Mouse (Mus musculus): ENCODE results near the gene Pkd1l2. TPM values are rescaled to one million over a fixed set of nuclear protein-coding genes. Genes with fewer than 3 reads are reported as not detected.

The Pkd1l2 gene
- polyA plus RNA-seq, 1 experiment from 2014 or later: 0.04 TPM

- 68% methylated on average over 5 of the region's 5 CpGs for WGBS
- H3K9ac ChIP-seq (replicated peaks; ENCODE audit: low read length): no peak overlapping the region
- no peak overlapping the region for H3K27ac ChIP-seq (ENCODE audit: low read length)
- H3K36me3 ChIP-seq (ENCODE audit: insufficient read depth, low read length): no peaks in the 10 kb centered on the region
- H3K4me3 ChIP-seq (ENCODE audit: low read length): no peak overlapping the region
- no peaks in the 10 kb centered on the region for H3K27me3 ChIP-seq (ENCODE audit: insufficient read depth, low read length)
- peaks cover 9% of the 10 kb centered on the region; the same call in 1 of the 2 replicates for H3K4me1 ChIP-seq (ENCODE audit: insufficient read depth, low read length)
- no peak overlapping the region for H3K4me2 ChIP-seq (replicated peaks; ENCODE audit: low read depth, low read length)
- H3K9me3 ChIP-seq (ENCODE audit: low read length): no peaks in the 10 kb centered on the region
- ATAC-seq (ENCODE audit: low FRiP score, low TSS enrichment): no peak
These were observed 11.8 kb upstream of the Pkd1l2 start for GRCm38 (mm10) chr8:117094053-117094452.

DNA sequence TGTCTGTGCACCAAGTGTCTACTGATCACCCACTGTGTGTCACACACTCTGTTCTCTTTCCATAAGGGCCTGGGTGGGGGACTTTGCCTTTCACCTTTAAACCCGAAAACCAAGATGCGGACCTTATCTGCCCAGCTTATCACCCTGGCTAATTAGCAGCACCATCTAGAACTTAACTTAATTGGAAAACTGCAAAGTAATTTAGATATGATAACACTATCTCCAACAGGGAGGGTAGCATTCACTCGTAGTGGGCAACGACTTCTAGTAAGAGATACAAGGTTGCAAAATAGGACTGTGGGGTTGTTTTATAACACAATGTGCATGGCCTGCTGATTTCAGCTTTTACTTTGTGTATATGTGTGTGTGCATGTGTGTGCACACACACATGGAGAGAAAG, 7.6 kb upstream of the Pkd1l2 start:
- Histone ChIP-seq H3K9ac (replicated peaks; ENCODE audit: low read length) (no peak overlapping the region), H3K27me3 (ENCODE audit: insufficient read depth, low read length) (no peaks in the 10 kb centered on the region), H3K4me1 (ENCODE audit: insufficient read depth, low read length) (no peaks in the 10 kb centered on the region), H3K4me3 (ENCODE audit: low read length) (no peak overlapping the region), H3K36me3 (ENCODE audit: insufficient read depth, low read length) (no peaks in the 10 kb centered on the region), H3K9me3 (ENCODE audit: low read length) (no peaks in the 10 kb centered on the region), H3K27ac (ENCODE audit: low read length) (no peak overlapping the region), H3K4me2 (replicated peaks; ENCODE audit: low read depth, low read length) (no peak overlapping the region)
- WGBS: 87% methylated on average over 4 of the region's 4 CpGs
- ATAC-seq (ENCODE audit: low FRiP score, low TSS enrichment): no peak

DNA sequence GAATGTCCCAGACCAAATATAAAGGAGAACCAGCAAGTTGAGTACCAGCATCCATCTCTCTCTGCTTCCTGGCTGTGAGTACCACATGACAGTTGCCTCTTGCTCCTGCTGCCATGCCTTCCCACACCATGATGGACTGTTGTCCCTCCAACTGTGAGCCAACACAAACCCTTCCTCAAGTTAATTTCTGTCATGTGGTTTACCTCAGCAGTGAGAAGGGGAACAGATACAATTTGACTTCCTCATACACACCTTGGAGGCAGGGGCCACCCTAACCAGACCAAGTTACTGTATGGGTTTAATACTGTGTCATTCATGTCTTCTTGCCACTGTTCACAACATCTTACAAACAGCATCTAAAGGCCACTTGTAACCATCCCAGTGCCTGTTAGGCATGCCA, 4.8 kb upstream of the Pkd1l2 start:
- H3K27ac ChIP-seq (ENCODE audit: low read length): no peak overlapping the region
- no peak overlapping the region for H3K4me2 ChIP-seq (replicated peaks; ENCODE audit: low read depth, low read length)
- no peaks in the 10 kb centered on the region for H3K4me1 ChIP-seq (ENCODE audit: insufficient read depth, low read length)
- H3K9me3 ChIP-seq (ENCODE audit: low read length): no peaks in the 10 kb centered on the region
- H3K27me3 ChIP-seq (ENCODE audit: insufficient read depth, low read length): no peaks in the 10 kb centered on the region
- no peak for ATAC-seq (ENCODE audit: low FRiP score, low TSS enrichment)
- H3K4me3 ChIP-seq (ENCODE audit: low read length): no peak overlapping the region
- no peaks in the 10 kb centered on the region for H3K36me3 ChIP-seq (ENCODE audit: insufficient read depth, low read length)
- no peak overlapping the region for H3K9ac ChIP-seq (replicated peaks; ENCODE audit: low read length)

- Histone ChIP-seq H3K9me3 (ENCODE audit: low read length) (no peaks in the 10 kb centered on the region), H3K27ac (ENCODE audit: low read length) (no peak overlapping the region), H3K4me2 (replicated peaks; ENCODE audit: low read depth, low read length) (no peak overlapping the region), H3K9ac (replicated peaks; ENCODE audit: low read length) (no peak overlapping the region), H3K4me3 (ENCODE audit: low read length) (no peak overlapping the region), H3K36me3 (ENCODE audit: insufficient read depth, low read length) (no peaks in the 10 kb centered on the region), H3K4me1 (ENCODE audit: insufficient read depth, low read length) (no peaks in the 10 kb centered on the region), H3K27me3 (ENCODE audit: insufficient read depth, low read length) (no peaks in the 10 kb centered on the region)
- WGBS: 51% methylated on average over 8 of the region's 8 CpGs
- no peak for ATAC-seq (ENCODE audit: low FRiP score, low TSS enrichment)
These were observed 3.3 kb upstream of the Pkd1l2 start for GRCm38 (mm10) chr8:117085521-117085920.

- no peak for ATAC-seq (ENCODE audit: low FRiP score, low TSS enrichment)
These were observed 804 bp upstream of the Pkd1l2 start for GRCm38 (mm10) chr8:117082947-117083559.

GRCm38 (mm10) chr8:117079652-117080051, 2.6 kb downstream of the Pkd1l2 start:
- Histone ChIP-seq H3K4me3 (ENCODE audit: low read length) (no peak overlapping the region), H3K4me1 (ENCODE audit: insufficient read depth, low read length) (no peaks in the 10 kb centered on the region), H3K27ac (ENCODE audit: low read length) (no peak overlapping the region), H3K9me3 (ENCODE audit: low read length) (no peaks in the 10 kb centered on the region), H3K27me3 (ENCODE audit: insufficient read depth, low read length) (no peaks in the 10 kb centered on the region), H3K36me3 (ENCODE audit: insufficient read depth, low read length) (no peaks in the 10 kb centered on the region), H3K4me2 (replicated peaks; ENCODE audit: low read depth, low read length) (no peak overlapping the region), H3K9ac (replicated peaks; ENCODE audit: low read length) (no peak overlapping the region)
- no peak for ATAC-seq (ENCODE audit: low FRiP score, low TSS enrichment)
- 80% methylated on average over 14 of the region's 14 CpGs for WGBS

More at GRCm38 (mm10) chr8:117082947-117083559, 804 bp upstream of the Pkd1l2 start:
- no peaks in the 10 kb centered on the region for H3K27me3 ChIP-seq (ENCODE audit: insufficient read depth, low read length)
- no peak overlapping the region for H3K9ac ChIP-seq (replicated peaks; ENCODE audit: low read length)
- H3K4me3 ChIP-seq (ENCODE audit: low read length): no peak overlapping the region
- no peaks in the 10 kb centered on the region for H3K9me3 ChIP-seq (ENCODE audit: low read length)
- 58% methylated on average over 9 of the region's 9 CpGs for WGBS
- no peaks in the 10 kb centered on the region for H3K36me3 ChIP-seq (ENCODE audit: insufficient read depth, low read length)
- H3K4me2 ChIP-seq (replicated peaks; ENCODE audit: low read depth, low read length): no peak overlapping the region
- no peak overlapping the region for H3K27ac ChIP-seq (ENCODE audit: low read length)
- H3K4me1 ChIP-seq (ENCODE audit: insufficient read depth, low read length): no peaks in the 10 kb centered on the region

GRCm38 (mm10) chr8:117078367-117078926, 3.8 kb downstream of the Pkd1l2 start:
- no peaks in the 10 kb centered on the region for H3K9me3 ChIP-seq (ENCODE audit: low read length)
- no peaks in the 10 kb centered on the region for H3K4me1 ChIP-seq (ENCODE audit: insufficient read depth, low read length)
- H3K27ac ChIP-seq (ENCODE audit: low read length): no peak overlapping the region
- no peak overlapping the region for H3K4me3 ChIP-seq (ENCODE audit: low read length)
- no peaks in the 10 kb centered on the region for H3K27me3 ChIP-seq (ENCODE audit: insufficient read depth, low read length)
- ATAC-seq (ENCODE audit: low FRiP score, low TSS enrichment): no peak
- no peaks in the 10 kb centered on the region for H3K36me3 ChIP-seq (ENCODE audit: insufficient read depth, low read length)
- no peak overlapping the region for H3K9ac ChIP-seq (replicated peaks; ENCODE audit: low read length)
- 84% methylated on average over 7 of the region's 7 CpGs for WGBS
- no peak overlapping the region for H3K4me2 ChIP-seq (replicated peaks; ENCODE audit: low read depth, low read length)

GRCm38 (mm10) chr8:117074350-117075182, 7.7 kb downstream of the Pkd1l2 start:
- H3K36me3 ChIP-seq (ENCODE audit: insufficient read depth, low read length): no peaks in the 10 kb centered on the region
- no peaks in the 10 kb centered on the region for H3K9me3 ChIP-seq (ENCODE audit: low read length)
- ATAC-seq (ENCODE audit: low FRiP score, low TSS enrichment): no peak
- H3K4me2 ChIP-seq (replicated peaks; ENCODE audit: low read depth, low read length): no peak overlapping the region
- H3K4me3 ChIP-seq (ENCODE audit: low read length): no peak overlapping the region
- H3K27ac ChIP-seq (ENCODE audit: low read length): no peak overlapping the region
- no peaks in the 10 kb centered on the region for H3K4me1 ChIP-seq (ENCODE audit: insufficient read depth, low read length)
- H3K9ac ChIP-seq (replicated peaks; ENCODE audit: low read length): no peak overlapping the region
- WGBS: 53% methylated on average over 10 of the region's 10 CpGs
- no peaks in the 10 kb centered on the region for H3K27me3 ChIP-seq (ENCODE audit: insufficient read depth, low read length)

GRCm38 (mm10) chr8:117069708-117070107, 12.5 kb downstream of the Pkd1l2 start:
- WGBS: 88% methylated on average over 1 of the region's 1 CpGs
- Histone ChIP-seq H3K4me2 (replicated peaks; ENCODE audit: low read depth, low read length) (no peak overlapping the region), H3K27ac (ENCODE audit: low read length) (no peak overlapping the region), H3K9ac (replicated peaks; ENCODE audit: low read length) (no peak overlapping the region), H3K9me3 (ENCODE audit: low read length) (no peaks in the 10 kb centered on the region), H3K4me3 (ENCODE audit: low read length) (no peak overlapping the region), H3K4me1 (ENCODE audit: insufficient read depth, low read length) (no peaks in the 10 kb centered on the region), H3K36me3 (ENCODE audit: insufficient read depth, low read length) (no peaks in the 10 kb centered on the region), H3K27me3 (ENCODE audit: insufficient read depth, low read length) (no peaks in the 10 kb centered on the region)
- ATAC-seq (ENCODE audit: low FRiP score, low TSS enrichment): no peak

DNA sequence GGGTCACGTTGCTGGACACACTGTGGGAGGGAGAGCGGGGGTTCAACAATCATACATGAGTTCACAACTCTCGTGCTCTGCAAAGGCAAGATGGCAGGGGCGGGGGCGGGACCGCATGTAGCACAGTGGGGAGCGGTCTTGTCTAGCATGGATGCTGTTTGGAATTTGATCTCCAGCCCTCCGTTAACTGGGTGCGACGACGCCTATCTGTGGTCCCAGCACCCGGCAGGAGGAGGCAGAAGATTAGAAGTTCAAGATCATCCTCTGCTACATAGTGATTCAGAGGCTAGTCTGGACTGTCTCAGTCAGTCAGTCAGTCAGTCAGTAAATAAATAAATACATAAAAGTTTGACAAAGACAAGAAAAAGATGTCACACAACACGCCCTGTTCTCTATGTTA, 14.0 kb downstream of the Pkd1l2 start:
- WGBS: 70% methylated on average over 13 of the region's 13 CpGs
- Histone ChIP-seq H3K27ac (ENCODE audit: low read length) (no peak overlapping the region), H3K4me3 (ENCODE audit: low read length) (no peak overlapping the region), H3K4me2 (replicated peaks; ENCODE audit: low read depth, low read length) (no peak overlapping the region), H3K9ac (replicated peaks; ENCODE audit: low read length) (no peak overlapping the region), H3K9me3 (ENCODE audit: low read length) (no peaks in the 10 kb centered on the region), H3K36me3 (ENCODE audit: insufficient read depth, low read length) (no peaks in the 10 kb centered on the region), H3K27me3 (ENCODE audit: insufficient read depth, low read length) (no peaks in the 10 kb centered on the region), H3K4me1 (ENCODE audit: insufficient read depth, low read length) (no peaks in the 10 kb centered on the region)
- no peak for ATAC-seq (ENCODE audit: low FRiP score, low TSS enrichment)
